Mouse (Mus musculus): ENCODE results near the gene Ahsa2. TPM values are rescaled to one million over a fixed set of nuclear protein-coding genes. Genes with fewer than 3 reads are reported as not detected.
A peak's percentile ranks its signal among the peaks of the same experiment; 100 is the strongest.
"Not testable (repeated sequence)": the region's sequence is repeated elsewhere in the genome, so short reads cannot be mapped to it uniquely, and the experiment has no call there.

The Ahsa2 gene
- total RNA-seq (2014; fragmentation: Nextera tagmentation), result 53.6 and 68.9 TPM in 2 replicates
- total RNA-seq (2017), result 64.3 and 86.3 TPM in 2 replicates

DNA sequence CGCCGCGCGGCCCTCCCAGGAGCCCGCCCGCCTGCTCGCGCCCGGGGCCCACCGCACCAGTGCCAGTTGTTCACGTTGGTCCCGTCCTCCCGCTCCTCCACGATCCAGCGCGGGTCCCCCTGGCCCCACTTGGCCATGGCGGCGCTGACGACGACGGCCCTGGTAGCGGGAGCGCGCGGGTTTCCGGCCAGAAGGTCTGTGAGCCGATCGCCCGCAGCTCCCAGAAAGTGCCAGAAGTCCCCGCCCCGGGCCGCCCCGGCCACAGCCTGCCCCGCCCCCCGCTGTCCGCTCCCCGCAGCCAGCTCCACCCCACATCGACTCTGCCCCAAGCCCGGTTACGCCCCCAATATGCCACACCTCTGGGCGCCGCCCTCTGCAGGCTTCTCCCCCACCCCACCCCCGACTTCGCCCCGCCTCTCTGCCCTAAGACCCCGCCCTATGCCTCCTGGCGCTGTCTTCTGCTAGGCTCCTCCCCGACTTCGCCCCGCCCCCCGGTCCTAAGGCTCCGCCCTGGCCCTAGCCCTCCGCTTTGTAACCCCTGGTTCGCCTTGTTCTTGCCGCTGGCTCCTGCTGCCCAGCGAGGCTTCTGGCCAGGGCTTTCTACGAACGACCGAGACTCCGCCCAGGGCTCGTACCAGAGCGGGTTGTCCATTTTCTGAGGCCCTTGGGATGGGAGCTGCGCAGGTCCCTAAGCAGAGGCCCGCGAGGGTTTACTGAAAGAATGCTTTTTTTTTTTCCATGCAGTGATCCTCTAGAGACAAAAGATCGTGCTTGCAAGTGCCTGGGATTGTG, at the start of gene Ahsa2:
TSS of gene Ahsa2 (minus strand) at position 313 of the 792 bp plus-strand sequence.
- peak; percentile 88 for ATAC-seq (replicated peaks; ENCODE audit: low FRiP score, low TSS enrichment, poor library complexity, severe bottlenecking)

DNA sequence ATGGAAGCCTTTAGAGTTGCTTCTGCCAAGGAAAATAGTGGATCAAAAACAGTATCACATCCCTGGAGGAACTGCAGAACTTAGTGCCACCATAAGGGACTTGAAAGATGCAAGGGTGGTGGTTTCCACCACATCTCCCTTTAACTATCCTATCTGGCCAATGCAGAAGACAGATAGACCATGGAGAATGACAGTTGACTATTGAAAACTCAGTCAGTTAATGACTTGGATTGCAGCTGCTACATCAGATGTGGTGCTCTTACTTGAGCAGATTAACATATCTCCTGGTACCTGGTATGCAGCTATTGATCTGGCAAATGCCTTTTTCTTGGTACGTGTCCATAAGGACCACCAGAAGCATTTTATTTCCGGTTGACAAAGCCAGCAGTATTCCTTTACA, 39.6 kb upstream of the Ahsa2 start:
- peak; percentile 59; the same call in 1 of the 2 replicates for ATAC-seq (replicated peaks; ENCODE audit: low FRiP score, low TSS enrichment, poor library complexity, severe bottlenecking)

DNA sequence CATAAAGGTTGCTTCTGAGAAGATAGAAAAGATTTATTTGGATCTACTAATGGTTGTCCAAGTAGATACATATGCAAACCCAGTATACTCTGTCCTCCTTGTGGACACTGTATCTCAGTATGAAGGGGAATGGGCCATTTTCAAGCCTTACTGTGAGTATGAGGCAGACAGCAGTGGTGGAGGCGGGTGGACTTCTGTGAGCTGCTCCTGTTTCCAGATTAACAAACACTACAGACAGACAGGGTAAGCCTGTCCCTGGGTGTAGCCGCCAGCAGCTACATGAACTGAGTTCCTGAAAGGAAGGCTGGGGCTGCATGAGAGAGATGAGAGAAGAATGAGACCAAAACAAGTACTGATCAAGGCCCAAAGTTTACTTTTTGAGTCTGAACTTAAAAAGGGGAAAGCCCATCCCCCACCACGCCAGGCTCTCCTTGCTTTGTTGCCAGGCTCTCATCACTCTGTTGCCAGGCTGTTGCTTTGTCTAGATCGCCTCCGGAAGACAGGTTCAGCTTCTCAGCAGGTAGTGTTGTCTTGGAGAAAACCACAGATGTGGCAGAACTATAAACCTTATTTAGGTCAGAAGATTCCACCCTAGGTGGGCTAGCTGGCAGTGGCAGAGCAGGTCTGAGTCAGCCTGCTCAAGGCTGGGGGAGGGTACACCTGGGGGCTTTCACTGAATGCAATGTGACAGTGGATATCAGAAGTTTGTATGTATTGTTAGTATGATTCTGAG, 22.8 kb upstream of the Ahsa2 start, which contains the start of gene 1700093K21Rik:
TSS of gene 1700093K21Rik (minus strand) at position 683 of the 733 bp plus-strand sequence.
- ATAC-seq (replicated peaks; ENCODE audit: low FRiP score, low TSS enrichment, poor library complexity, severe bottlenecking), result no peak

GRCm38 (mm10) chr11:23518981-23519380, 21.2 kb upstream of the Ahsa2 start:
- ATAC-seq (replicated peaks; ENCODE audit: low FRiP score, low TSS enrichment, poor library complexity, severe bottlenecking), result no peak

DNA sequence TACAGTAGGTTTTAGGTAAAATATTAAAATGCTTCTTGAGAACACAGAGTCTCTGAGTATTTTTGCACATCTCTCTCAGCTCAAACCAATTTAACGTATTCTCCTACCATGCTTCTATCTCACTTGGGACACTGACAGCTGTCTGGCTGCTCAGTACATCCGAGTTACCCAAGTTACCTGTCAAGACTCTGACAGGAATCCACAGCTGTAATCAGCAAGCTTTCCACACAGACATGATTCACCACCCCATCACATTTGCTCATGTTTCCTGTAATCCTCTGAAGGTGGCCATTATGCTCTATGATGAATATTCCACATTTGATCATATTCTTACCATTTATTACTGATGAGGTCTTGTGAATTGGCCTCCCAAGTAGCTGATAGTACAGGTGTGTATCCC, 17.5 kb upstream of the Ahsa2 start:
- ATAC-seq (replicated peaks; ENCODE audit: low FRiP score, low TSS enrichment, poor library complexity, severe bottlenecking), result no peak

DNA sequence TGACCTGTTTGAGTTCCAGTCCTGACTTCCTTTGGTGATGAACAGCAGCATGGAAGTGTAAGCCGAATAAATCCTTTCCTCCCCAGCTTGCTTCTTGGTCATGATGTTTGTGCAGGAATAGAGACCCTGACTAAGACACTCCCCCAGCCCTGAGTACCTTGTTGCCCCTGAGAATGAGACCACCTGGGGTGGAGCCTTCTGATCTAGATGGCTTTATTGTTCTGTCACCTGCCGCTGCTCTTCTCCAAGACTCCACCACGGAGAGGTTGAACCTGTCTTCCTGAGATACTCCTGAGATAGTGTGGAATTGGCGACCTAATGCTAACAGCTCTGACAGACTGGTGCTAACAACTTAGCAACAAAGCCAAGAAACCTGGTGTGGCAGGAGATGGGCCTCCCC, 17.0 kb upstream of the Ahsa2 start:
- not testable (repeated sequence) for ATAC-seq (replicated peaks; ENCODE audit: low FRiP score, low TSS enrichment, poor library complexity, severe bottlenecking)

DNA sequence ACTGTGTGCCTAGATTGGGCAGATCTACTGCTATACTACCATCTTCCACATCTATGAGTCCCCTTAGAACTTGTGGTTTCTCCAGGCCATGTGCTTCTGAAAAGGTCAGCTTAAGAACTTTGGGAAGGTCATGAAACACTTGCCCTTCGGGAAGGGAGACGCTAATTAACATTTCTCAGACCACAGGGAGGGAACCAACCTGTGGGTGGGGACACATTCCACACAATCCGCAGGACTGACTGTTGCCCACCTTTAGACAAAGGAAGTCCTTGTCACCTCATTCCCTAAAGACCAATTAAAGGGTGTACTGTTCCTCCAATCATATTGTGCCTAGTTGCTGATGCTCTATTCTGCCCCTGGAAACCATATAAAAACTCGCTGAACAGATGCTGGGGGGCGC, 7.0 kb upstream of the Ahsa2 start:
- ATAC-seq (replicated peaks; ENCODE audit: low FRiP score, low TSS enrichment, poor library complexity, severe bottlenecking), result not testable (repeated sequence)

- peak; percentile 38 for ATAC-seq (replicated peaks; ENCODE audit: low FRiP score, low TSS enrichment, poor library complexity, severe bottlenecking)
These were observed 779 bp upstream of the Ahsa2 start for GRCm38 (mm10) chr11:23498609-23499008.

DNA sequence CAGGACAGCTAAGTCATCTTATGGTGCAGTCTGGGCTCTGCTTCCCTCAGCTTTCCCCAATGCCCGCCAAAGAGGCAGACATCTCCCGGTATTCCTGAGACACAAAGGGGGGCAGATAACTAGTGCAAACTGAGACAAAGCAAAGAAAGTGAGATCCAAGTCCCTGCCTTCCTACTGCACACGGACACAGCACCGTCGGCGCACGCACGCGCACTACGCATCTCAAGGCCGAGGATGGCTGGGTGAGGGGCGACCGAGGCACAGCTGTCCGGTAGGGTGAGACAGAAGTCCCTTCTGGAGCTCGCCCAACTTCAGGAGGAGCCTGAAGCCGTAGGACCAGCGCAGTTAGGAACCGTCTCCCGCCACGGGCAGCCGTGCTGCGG, 504 bp downstream of the Ahsa2 start:
- peak; percentile 40 for ATAC-seq (replicated peaks; ENCODE audit: low FRiP score, low TSS enrichment, poor library complexity, severe bottlenecking)

DNA sequence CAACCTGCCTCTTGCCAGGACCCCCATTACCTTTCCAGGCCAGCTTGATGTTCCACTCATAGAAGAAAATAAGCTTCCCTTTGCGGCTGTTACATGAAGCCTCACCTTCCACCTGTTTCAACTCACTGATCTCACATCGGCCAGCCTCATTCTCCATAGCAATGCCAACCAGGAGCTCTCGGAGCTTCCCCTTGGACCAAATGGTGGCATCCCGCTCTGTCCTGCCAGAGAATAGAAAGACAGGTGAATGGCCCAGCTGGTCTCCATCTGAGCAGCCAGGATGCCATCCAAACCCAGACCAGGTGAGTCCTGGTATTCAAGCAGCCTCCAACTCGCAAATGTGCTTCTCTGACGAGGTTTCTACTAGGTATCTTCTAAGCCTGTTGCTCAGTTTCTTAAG, 1.2 kb downstream of the Ahsa2 start:
- ATAC-seq (replicated peaks; ENCODE audit: low FRiP score, low TSS enrichment, poor library complexity, severe bottlenecking), result no peak

DNA sequence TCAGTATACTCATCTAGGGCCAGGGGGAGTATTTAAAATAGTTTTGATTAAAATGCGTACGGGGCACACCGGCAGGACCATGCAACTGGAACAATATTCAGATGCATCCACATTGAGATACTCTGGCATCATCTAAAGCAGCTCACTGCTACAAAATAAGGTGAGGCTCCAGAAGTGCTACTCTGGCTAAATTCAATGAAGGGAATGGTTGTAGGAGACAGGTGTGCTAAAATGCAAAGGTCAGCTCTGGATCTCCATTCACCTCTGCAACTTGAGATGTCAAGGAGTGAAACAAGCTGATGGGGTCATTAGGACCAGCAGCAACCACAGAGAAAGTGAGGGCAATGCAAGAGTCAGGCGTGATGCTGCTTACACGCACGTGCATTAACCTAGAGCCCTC, 2.6 kb downstream of the Ahsa2 start:
- ATAC-seq (replicated peaks; ENCODE audit: low FRiP score, low TSS enrichment, poor library complexity, severe bottlenecking), result no peak

DNA sequence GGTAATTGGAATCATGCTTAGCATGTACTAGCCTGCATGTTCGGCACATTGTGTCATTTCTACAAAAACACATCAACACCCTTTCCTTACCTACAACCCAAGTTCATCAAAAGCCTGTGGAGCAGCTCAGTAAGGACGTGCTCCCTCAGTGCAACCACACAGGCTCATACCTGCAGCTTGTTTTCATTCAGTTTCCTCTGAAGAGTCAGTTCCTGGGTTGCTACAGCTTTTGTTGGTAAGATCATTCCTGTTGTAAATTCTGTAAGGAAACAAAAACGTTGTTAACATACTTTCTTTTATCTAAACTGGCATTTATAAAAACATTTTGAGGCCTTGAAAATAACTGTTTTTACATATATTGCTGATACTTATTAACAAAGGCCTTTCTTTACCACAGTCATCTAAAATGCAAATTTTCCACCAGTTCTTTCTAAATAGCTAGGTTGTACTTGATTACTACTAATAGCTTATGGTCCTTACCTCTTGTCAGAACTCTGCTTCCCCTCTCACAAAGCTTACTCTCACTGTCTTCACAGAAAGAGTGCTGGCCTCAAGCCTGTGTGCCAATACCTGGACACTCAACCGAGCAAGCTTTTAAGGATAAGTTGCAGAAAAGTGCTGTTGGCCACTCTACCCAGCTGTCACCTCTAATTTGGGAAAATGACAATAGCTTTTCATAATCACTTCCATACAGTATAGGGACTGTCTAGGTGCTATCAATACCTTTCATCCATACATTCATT, 5.6 kb downstream of the Ahsa2 start:
- ATAC-seq (replicated peaks; ENCODE audit: low FRiP score, low TSS enrichment, poor library complexity, severe bottlenecking), result no peak

- 0 out of 2 replicates have a peak, but pooled peaks have one; percentile 45 for ATAC-seq (replicated peaks; ENCODE audit: low FRiP score, low TSS enrichment, poor library complexity, severe bottlenecking)
These were observed 7.9 kb downstream of the Ahsa2 start for GRCm38 (mm10) chr11:23489955-23490354.

DNA sequence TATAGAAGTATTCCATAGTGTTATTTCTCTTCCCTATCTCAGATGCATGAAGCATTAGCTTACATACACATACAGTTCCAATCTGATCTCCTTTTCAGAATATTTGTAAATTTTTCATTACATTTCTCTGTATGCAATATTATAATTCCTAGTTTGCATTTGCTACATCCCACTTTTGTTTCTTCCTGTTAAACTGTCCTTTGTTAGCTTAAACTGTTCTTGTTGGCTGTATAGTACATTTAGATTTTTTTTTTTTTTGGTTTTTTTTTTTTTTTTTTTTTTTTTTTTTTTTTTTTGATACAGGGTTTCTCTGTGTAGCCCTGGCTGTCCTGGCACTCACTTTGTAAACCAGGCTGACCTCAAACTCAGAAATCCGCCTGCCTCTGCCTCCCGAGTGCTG, 32.0 kb downstream of the Ahsa2 start:
- ATAC-seq (replicated peaks; ENCODE audit: low FRiP score, low TSS enrichment, poor library complexity, severe bottlenecking), result not testable (repeated sequence)

Other genes starting within 250 kb of the Ahsa2 start
- gene Xpo1, start 242.0 kb downstream of the Ahsa2 start, total RNA-seq (2014; fragmentation: Nextera tagmentation), result 106 and 142 TPM in 2 replicates
- gene Xpo1, start 242.0 kb downstream of the Ahsa2 start, total RNA-seq (2017), result 322 and 338 TPM in 2 replicates
- gene Usp34, start 191.1 kb downstream of the Ahsa2 start, total RNA-seq (2014; fragmentation: Nextera tagmentation), result 50.7 and 76.1 TPM in 2 replicates
- 31.9 and 59.4 TPM in 2 replicates for gene Usp34, start 191.1 kb downstream of the Ahsa2 start, total RNA-seq (2017)
- gene 1700093K21Rik, start 23.1 kb upstream of the Ahsa2 start, total RNA-seq (2014; fragmentation: Nextera tagmentation), result not detected in 2 replicates
- gene 1700093K21Rik, start 23.1 kb upstream of the Ahsa2 start, total RNA-seq (2017), result not detected in 2 replicates
- gene 0610010F05Rik, start 135.6 kb upstream of the Ahsa2 start, total RNA-seq (2014; fragmentation: Nextera tagmentation), result 14.9 and 18.4 TPM in 2 replicates
- gene 0610010F05Rik, start 135.6 kb upstream of the Ahsa2 start, total RNA-seq (2017), result 46.4 and 53.7 TPM in 2 replicates
- 46.3 and 48.7 TPM in 2 replicates for gene Pus10, start 167.6 kb upstream of the Ahsa2 start, total RNA-seq (2014; fragmentation: Nextera tagmentation)
- 48.5 and 66.4 TPM in 2 replicates for gene Pus10, start 167.6 kb upstream of the Ahsa2 start, total RNA-seq (2017)
- gene Pex13, start 167.9 kb upstream of the Ahsa2 start, total RNA-seq (2014; fragmentation: Nextera tagmentation), result 10.8 and 10.9 TPM in 2 replicates
- gene Pex13, start 167.9 kb upstream of the Ahsa2 start, total RNA-seq (2017), result 21.3 and 32.1 TPM in 2 replicates